Mouse (Mus musculus) lung, embryonic 14.5 days (tissue): Measurements from ENCODE around the gene Clec16a. TPM values are rescaled to one million over a fixed set of nuclear protein-coding genes. Genes with fewer than 3 reads are reported as not detected.

Experiments
- ATAC-seq: fragments of 200-750 bp; cut with Nextera tagmentation; 2 replicates; pipeline ENCODE4 v1.8.0; 2017; ENCODE audit warnings: mild to moderate bottlenecking, moderate TSS enrichment, moderate library complexity; ENCODE audit not compliant: insufficient read depth
- DNase-seq: peaks from one replicate; pipeline ENCODE4 v3.0.0-alpha.2; 2015
- H3K27ac ChIP-seq: fragments of 300-500 bp; sonication (generic); 2 replicates; pipeline ENCODE4 v1.5.1; 2014; ENCODE audit warnings: low read depth, mild to moderate bottlenecking, moderate library complexity
- H3K27me3 ChIP-seq: fragments of 300-500 bp; sonication (generic); 2 replicates; pipeline ENCODE4 v1.6.1; 2014; ENCODE audit warnings: low read length, control low read depth; ENCODE audit not compliant: insufficient read depth
- H3K36me3 ChIP-seq: fragments of 300-500 bp; sonication (generic); 2 replicates; pipeline ENCODE4 v1.6.1; 2014; ENCODE audit warnings: control low read depth; ENCODE audit not compliant: insufficient read depth
- H3K4me1 ChIP-seq: fragments of 300-500 bp; sonication (generic); 2 replicates; pipeline ENCODE4 v1.6.1; 2014; ENCODE audit warnings: antibody characterized with exemption, control low read depth; ENCODE audit not compliant: insufficient read depth
- H3K4me2 ChIP-seq: fragments of 300-500 bp; sonication (generic); 2 replicates; pipeline ENCODE4 v1.6.1; 2014; ENCODE audit warnings: mild to moderate bottlenecking
- H3K4me3 ChIP-seq: fragments of 300-500 bp; sonication (generic); 2 replicates; pipeline ENCODE4 v1.5.1; 2014; ENCODE audit warnings: low read depth, low read length
- H3K9ac ChIP-seq: fragments of 300-500 bp; sonication (generic); 2 replicates; pipeline ENCODE4 v1.6.1; 2014
- H3K9me3 ChIP-seq: fragments of 300-500 bp; sonication (generic); 2 replicates; pipeline ENCODE4 v1.6.1; 2016; ENCODE audit warnings: low read depth, low read length, control low read depth
- CTCF ChIP-seq: IDR thresholded peaks from 2 replicates; pipeline ENCODE4 v1.5.1; 2016; ENCODE audit warnings: antibody characterized with exemption, low read depth
- WGBS: fragments of 180-500 bp; shearing (Covaris S2); extraction: QIAGEN DNeasy Blood & Tissue Kit; methylation state at CpG from one replicate; pipeline ENCODE4 v1.1.7; 2014; 5-methylcytosine and 5-hydroxymethylcytosine counted together
- polyA plus RNA-seq: library from polyadenylated mRNA; unstranded; fragments of >200 nt; fragmentation: Nextera tagmentation; extraction: Ambion mirVana; gene quantifications from 2 replicates; pipeline ENCODE4 v1.2.1, GENCODE M21; 2014

Clec16a gene
- polyA plus RNA-seq, 1 experiment from 2014 or later, result 27.4 TPM

- no peak overlapping the region for H3K4me3 ChIP-seq
- TF ChIP-seq CTCF, result no peak
- H3K27ac ChIP-seq, result no peak overlapping the region
- H3K9ac ChIP-seq, result no peak overlapping the region
- DNase-seq (no peak), ATAC-seq (no peak)
- H3K36me3 ChIP-seq, result no peaks in the 10 kb centered on the region
- peaks cover 15% of the 10 kb centered on the region for H3K4me1 ChIP-seq
- no peak overlapping the region for H3K4me2 ChIP-seq
- H3K9me3 ChIP-seq, result no peaks in the 10 kb centered on the region
- 49% methylated on average over 3 of the region's 3 CpGs for WGBS
- 0 out of 2 replicates have a peak, but pooled peaks cover 9% of the 10 kb centered on the region for H3K27me3 ChIP-seq
Observed at GRCm38 (mm10) chr16:10655926-10656325, 110.8 kb downstream of the Clec16a start.

- 0 out of 2 replicates have a peak, but pooled peaks cover 13% of the 10 kb centered on the region for H3K27me3 ChIP-seq
- no peak overlapping the region for H3K4me2 ChIP-seq
- no peaks in the 10 kb centered on the region for H3K9me3 ChIP-seq
- H3K9ac ChIP-seq, result no peak overlapping the region
- H3K4me3 ChIP-seq, result no peak overlapping the region
- ATAC-seq, result no peak
- H3K27ac ChIP-seq, result peak overlapping the region; percentile 15; the same call in 1 of the 2 replicates
- WGBS, result 38% methylated on average over 2 of the region's 2 CpGs
- H3K4me1 ChIP-seq, result peaks cover 16% of the 10 kb centered on the region
- no peak for TF ChIP-seq CTCF
- DNase-seq, result peak; percentile 58
- H3K36me3 ChIP-seq, result no peaks in the 10 kb centered on the region
Observed at GRCm38 (mm10) chr16:10656461-10656860, 111.3 kb downstream of the Clec16a start.

- DNase-seq (no peak), ATAC-seq (no peak)
- H3K27me3 ChIP-seq, result 0 out of 2 replicates have a peak, but pooled peaks cover 16% of the 10 kb centered on the region
- H3K9me3 ChIP-seq, result no peaks in the 10 kb centered on the region
- no peak overlapping the region for H3K4me2 ChIP-seq
- H3K36me3 ChIP-seq, result no peaks in the 10 kb centered on the region
- peaks cover 16% of the 10 kb centered on the region for H3K4me1 ChIP-seq
- H3K4me3 ChIP-seq, result no peak overlapping the region
- no peak for TF ChIP-seq CTCF
- H3K9ac ChIP-seq, result no peak overlapping the region
- H3K27ac ChIP-seq, result peak overlapping the region; percentile 15; the same call in 1 of the 2 replicates
- WGBS, result 58% methylated on average over 1 of the region's 1 CpGs
Observed at GRCm38 (mm10) chr16:10656939-10657338, 111.8 kb downstream of the Clec16a start.

DNA sequence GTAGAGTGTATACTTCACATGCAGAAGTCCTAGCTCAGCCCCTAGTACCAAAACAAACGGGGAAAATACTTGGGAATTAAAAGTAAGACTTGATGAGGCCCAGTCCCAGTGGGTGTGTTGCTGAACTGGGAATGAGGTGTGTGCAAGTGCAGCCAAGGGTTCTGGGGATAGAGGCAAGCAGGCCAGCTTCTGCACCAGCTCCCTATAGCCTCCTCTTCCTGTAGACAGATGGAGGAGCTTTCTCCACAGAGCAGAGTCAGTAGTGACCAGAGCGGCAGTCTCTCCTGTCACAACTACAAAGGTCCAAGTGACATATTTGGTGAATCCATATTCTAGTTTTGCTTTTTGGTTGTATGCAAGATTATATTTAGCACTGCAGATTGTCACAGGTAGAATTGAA is 114.1 kb downstream of the Clec16a start:
- ATAC-seq, result no peak
- WGBS, result 75% methylated on average over 2 of the region's 2 CpGs
- DNase-seq, result no peak
- Histone ChIP-seq H3K9me3 (no peaks in the 10 kb centered on the region), H3K4me3 (no peak overlapping the region), H3K27me3 (peaks cover 24% of the 10 kb centered on the region; the same call in 1 of the 2 replicates), H3K4me1 (peaks cover 20% of the 10 kb centered on the region), H3K4me2 (no peak overlapping the region), H3K9ac (no peak overlapping the region), H3K27ac (no peak overlapping the region), H3K36me3 (no peaks in the 10 kb centered on the region)
- no peak for TF ChIP-seq CTCF

- Histone ChIP-seq H3K27me3 (peaks cover 24% of the 10 kb centered on the region; the same call in 1 of the 2 replicates), H3K9ac (no peak overlapping the region), H3K27ac (peak overlapping the region; percentile 13; the same call in 1 of the 2 replicates), H3K36me3 (no peaks in the 10 kb centered on the region), H3K9me3 (no peaks in the 10 kb centered on the region), H3K4me1 (peaks cover 33% of the 10 kb centered on the region), H3K4me2 (no peak overlapping the region), H3K4me3 (no peak overlapping the region)
- DNase-seq, result peak; percentile 71
- no peak for TF ChIP-seq CTCF
- ATAC-seq, result no peak
Observed at GRCm38 (mm10) chr16:10660526-10660925, 115.4 kb downstream of the Clec16a start.

GRCm38 (mm10) chr16:10661385-10661784 is 116.2 kb downstream of the Clec16a start:
- no peak for DNase-seq
- Histone ChIP-seq H3K4me3 (no peak overlapping the region), H3K27me3 (peaks cover 24% of the 10 kb centered on the region; the same call in 1 of the 2 replicates), H3K9ac (no peak overlapping the region), H3K4me1 (peaks cover 35% of the 10 kb centered on the region), H3K27ac (no peak overlapping the region), H3K9me3 (no peaks in the 10 kb centered on the region), H3K4me2 (no peak overlapping the region), H3K36me3 (no peaks in the 10 kb centered on the region)
- ATAC-seq, result no peak
- no peak for TF ChIP-seq CTCF
- WGBS, result 54% methylated on average over 2 of the region's 2 CpGs

DNA sequence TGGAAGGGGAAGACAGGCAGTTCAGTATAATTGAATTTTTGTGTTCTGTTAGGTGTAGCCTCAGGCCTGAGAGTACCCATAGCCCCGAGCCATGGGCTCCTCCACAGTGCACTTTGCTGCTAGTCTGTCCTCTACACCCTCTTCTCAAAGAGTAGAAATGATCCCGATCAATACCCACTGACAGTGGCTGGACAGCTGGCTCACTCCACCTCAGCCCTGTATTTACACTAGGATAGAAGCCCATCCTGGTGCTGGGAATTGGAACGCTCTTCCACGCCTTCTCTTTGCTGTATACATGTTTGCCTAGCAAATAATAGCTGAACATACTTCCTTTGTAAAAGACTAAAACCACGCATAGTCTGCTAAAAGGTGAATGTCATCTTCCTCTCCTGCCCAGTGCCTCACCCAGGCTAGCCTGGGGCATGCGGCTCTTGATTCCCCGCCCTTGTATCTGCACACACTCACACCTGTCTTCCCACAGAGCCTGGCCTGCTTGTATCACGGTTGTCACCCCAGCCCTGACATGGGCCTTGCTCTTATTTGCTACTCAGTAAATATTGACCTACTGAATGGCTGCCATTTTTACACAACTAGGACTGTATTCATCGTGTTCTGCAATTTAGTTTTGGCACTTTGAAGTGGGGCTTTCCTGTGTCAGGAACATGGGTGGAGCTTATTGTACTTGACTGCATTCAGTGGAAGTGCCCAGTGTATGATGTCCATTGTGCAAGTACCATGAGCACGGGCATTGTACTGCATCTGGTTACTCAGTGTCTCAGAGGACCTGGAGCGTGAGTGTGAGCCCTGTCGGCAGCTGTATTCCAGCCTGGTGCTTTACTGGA is 119.0 kb downstream of the Clec16a start:
- Histone ChIP-seq H3K4me3 (no peak overlapping the region), H3K9ac (no peak overlapping the region), H3K27me3 (peaks cover 27% of the 10 kb centered on the region; the same call in 1 of the 2 replicates), H3K4me2 (no peak overlapping the region), H3K9me3 (no peaks in the 10 kb centered on the region), H3K36me3 (no peaks in the 10 kb centered on the region), H3K27ac (no peak overlapping the region; the same call in 1 of the 2 replicates), H3K4me1 (peaks cover 32% of the 10 kb centered on the region)
- no peak for DNase-seq
- WGBS, result 40% methylated on average over 12 of the region's 12 CpGs
- no peak for TF ChIP-seq CTCF
- ATAC-seq, result peak; percentile 57
